Mouse (Mus musculus): Measurements from ENCODE around the gene Asl. TPM values are rescaled to one million over a fixed set of nuclear protein-coding genes. Genes with fewer than 3 reads are reported as not detected.

Gene Asl
- total and polyA plus RNA-seq, 2 experiments from 2014 or later, result 39.1 to 52.8 TPM

GRCm38 (mm10) chr5:130008034-130008590 is 20.9 kb downstream of the Asl start:
- Histone ChIP-seq H3K4me3 (ENCODE audit: low read depth, low read length) (no peak overlapping the region), H3K4me2 (ENCODE audit: low read depth, low read length, poor library complexity, severe bottlenecking) (no peak overlapping the region), H3K9me3 (ENCODE audit: low read length) (no peaks in the 10 kb centered on the region), H3K27me3 (ENCODE audit: insufficient read depth, low read length) (no peaks in the 10 kb centered on the region), H3K36me3 (ENCODE audit: insufficient read depth, low read length) (peaks cover 11% of the 10 kb centered on the region; the same call in 1 of the 2 replicates), H3K9ac (replicated peaks; ENCODE audit: low read length, poor library complexity, severe bottlenecking) (no peak overlapping the region), H3K4me1 (ENCODE audit: insufficient read depth, low read length) (no peaks in the 10 kb centered on the region), H3K27ac (ENCODE audit: low read depth, low read length) (no peak overlapping the region)
- ATAC-seq (ENCODE audit: low FRiP score) (no peak), DNase-seq (ENCODE audit: low spot score) (no peak)
- TF ChIP-seq CTCF (IDR thresholded peaks at IDR 0.05), result no peak
- WGBS, result 82% methylated on average over 6 of the region's 6 CpGs

- Histone ChIP-seq H3K9me3 (ENCODE audit: low read length) (no peaks in the 10 kb centered on the region), H3K9ac (replicated peaks; ENCODE audit: low read length, poor library complexity, severe bottlenecking) (no peak overlapping the region), H3K36me3 (ENCODE audit: insufficient read depth, low read length) (peaks cover 7% of the 10 kb centered on the region; the same call in 1 of the 2 replicates), H3K27me3 (ENCODE audit: insufficient read depth, low read length) (no peaks in the 10 kb centered on the region), H3K4me2 (ENCODE audit: low read depth, low read length, poor library complexity, severe bottlenecking) (no peak overlapping the region), H3K27ac (ENCODE audit: low read depth, low read length) (no peak overlapping the region), H3K4me3 (ENCODE audit: low read depth, low read length) (no peak overlapping the region), H3K4me1 (ENCODE audit: insufficient read depth, low read length) (no peaks in the 10 kb centered on the region)
- 91% methylated on average over 1 of the region's 1 CpGs for WGBS
- no peak for ATAC-seq (ENCODE audit: low FRiP score)
- no peak for DNase-seq (ENCODE audit: low spot score)
- peak; percentile 48 for TF ChIP-seq CTCF (IDR thresholded peaks at IDR 0.05)
Observed at GRCm38 (mm10) chr5:130007344-130007743, 21.7 kb downstream of the Asl start.

GRCm38 (mm10) chr5:130003229-130003628 is 25.8 kb downstream of the Asl start:
- ATAC-seq (ENCODE audit: low FRiP score) (no peak), DNase-seq (ENCODE audit: low spot score) (no peak)
- H3K9ac ChIP-seq (replicated peaks; ENCODE audit: low read length, poor library complexity, severe bottlenecking), result peak overlapping the region; percentile 84; the same call in 1 of the 2 replicates
- H3K27me3 ChIP-seq (ENCODE audit: insufficient read depth, low read length), result no peaks in the 10 kb centered on the region
- peak overlapping the region; percentile 70 for H3K4me2 ChIP-seq (ENCODE audit: low read depth, low read length, poor library complexity, severe bottlenecking)
- TF ChIP-seq CTCF (IDR thresholded peaks at IDR 0.05), result no peak
- 73% methylated on average over 7 of the region's 7 CpGs for WGBS
- peak overlapping the region; percentile 66 for H3K4me3 ChIP-seq (ENCODE audit: low read depth, low read length)
- H3K36me3 ChIP-seq (ENCODE audit: insufficient read depth, low read length), result no peaks in the 10 kb centered on the region
- 0 out of 2 replicates have a peak, but pooled peaks cover 3% of the 10 kb centered on the region for H3K4me1 ChIP-seq (ENCODE audit: insufficient read depth, low read length)
- peak overlapping the region; percentile 43; the same call in 1 of the 2 replicates for H3K27ac ChIP-seq (ENCODE audit: low read depth, low read length)
- no peaks in the 10 kb centered on the region for H3K9me3 ChIP-seq (ENCODE audit: low read length)

DNA sequence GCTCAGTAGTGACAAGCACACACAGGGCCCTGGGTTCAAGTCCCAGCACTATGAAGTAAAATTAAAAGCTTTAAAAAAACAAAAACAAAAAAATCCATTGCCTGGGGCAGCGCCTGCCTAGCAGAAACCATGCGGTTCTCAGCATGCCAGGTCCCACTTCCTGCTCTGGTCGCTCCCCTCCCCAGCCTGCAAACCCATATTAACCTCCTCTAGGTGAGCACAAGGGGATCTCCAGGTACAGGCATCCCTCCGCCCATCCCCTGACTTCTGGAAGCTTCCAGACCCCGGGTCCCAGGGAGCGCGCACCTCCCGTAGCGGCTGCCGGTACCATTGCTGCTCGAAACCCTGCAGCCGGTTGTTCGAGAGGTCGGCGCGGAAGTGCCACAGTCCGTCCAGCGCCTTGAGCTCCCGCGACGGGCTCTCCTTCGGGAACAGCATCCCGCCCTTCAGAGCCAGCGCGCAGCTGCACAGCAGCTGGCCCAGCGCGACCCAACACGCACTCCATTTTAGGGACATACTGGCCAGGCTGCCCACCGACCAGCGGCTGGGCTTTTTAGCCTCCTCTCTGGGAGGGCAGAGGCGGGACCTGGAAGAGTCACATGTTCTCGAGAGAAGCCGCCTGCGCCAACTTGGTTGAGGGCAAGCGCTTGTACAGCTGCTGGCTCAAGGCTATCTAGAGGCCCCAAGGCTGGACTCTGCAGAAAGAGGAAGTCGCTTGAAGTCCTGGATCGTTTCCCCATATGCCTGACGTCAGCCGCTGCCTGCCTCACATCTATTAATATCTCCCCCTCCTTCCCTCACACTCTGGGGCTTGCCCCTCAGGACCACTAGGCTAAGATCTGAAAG is 26.5 kb downstream of the Asl start, which contains the start of gene Gusb:
Gusb (minus strand) TSS at position 749 of the 846 bp plus-strand sequence.
- Histone ChIP-seq H3K4me2 (ENCODE audit: low read depth, low read length, poor library complexity, severe bottlenecking) (peak within 1 kb of the TSS; percentile 70), H3K4me3 (ENCODE audit: low read depth, low read length) (peak within 1 kb of the TSS; percentile 66), H3K9me3 (ENCODE audit: low read length) (no peaks in the 10 kb centered on the region), H3K9ac (replicated peaks; ENCODE audit: low read length, poor library complexity, severe bottlenecking) (peak within 1 kb of the TSS; percentile 84), H3K4me1 (ENCODE audit: insufficient read depth, low read length) (0 out of 2 replicates have a peak, but pooled peaks cover 3% of the 10 kb centered on the region), H3K27ac (ENCODE audit: low read depth, low read length) (peak within 1 kb of the TSS; percentile 43; the same call in 1 of the 2 replicates), H3K27me3 (ENCODE audit: insufficient read depth, low read length) (no peaks in the 10 kb centered on the region), H3K36me3 (ENCODE audit: insufficient read depth, low read length) (no peaks in the 10 kb centered on the region)
- WGBS, result 1% methylated on average over 39 of the region's 39 CpGs
- DNase-seq (ENCODE audit: low spot score) (peak; percentile 85), ATAC-seq (ENCODE audit: low FRiP score) (peak; percentile 84)
- TF ChIP-seq CTCF (IDR thresholded peaks at IDR 0.05), result no peak

DNA sequence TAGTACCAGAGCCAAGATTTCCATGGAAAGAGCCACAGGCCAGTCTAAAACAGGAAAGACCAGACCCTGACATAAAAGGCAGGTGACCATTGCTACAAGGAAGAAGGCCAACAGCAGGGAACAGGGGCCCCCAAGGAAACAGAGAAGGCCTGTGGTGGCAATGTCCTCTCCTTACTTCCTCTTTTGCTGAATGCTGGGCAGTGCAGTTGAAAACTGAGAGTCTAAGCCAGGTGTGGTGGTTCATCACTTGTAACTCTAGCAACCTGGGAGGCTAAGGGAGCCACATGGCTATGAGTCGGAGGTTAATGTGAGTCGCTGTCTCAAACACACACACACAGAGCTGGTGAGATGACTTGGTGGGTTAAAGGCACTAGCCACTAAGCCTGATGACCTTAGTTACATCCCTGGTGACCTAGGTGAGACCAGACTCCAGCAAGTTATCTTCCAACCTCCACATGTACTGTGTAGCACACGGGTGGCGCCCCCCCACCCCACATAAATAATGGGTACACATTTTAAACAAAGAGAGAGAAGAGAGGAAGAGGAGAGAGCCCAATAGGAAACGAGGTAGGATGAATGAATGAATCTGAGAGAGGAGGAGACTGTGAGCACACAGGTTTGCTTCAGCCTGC is 27.6 kb downstream of the Asl start:
- Histone ChIP-seq H3K27me3 (ENCODE audit: insufficient read depth, low read length) (no peaks in the 10 kb centered on the region), H3K27ac (ENCODE audit: low read depth, low read length) (no peak overlapping the region), H3K9ac (replicated peaks; ENCODE audit: low read length, poor library complexity, severe bottlenecking) (0 out of 2 replicates have a peak overlapping the region, but pooled peaks have one; percentile 84), H3K4me1 (ENCODE audit: insufficient read depth, low read length) (0 out of 2 replicates have a peak, but pooled peaks cover 3% of the 10 kb centered on the region), H3K9me3 (ENCODE audit: low read length) (no peaks in the 10 kb centered on the region), H3K4me2 (ENCODE audit: low read depth, low read length, poor library complexity, severe bottlenecking) (peak overlapping the region; percentile 70), H3K4me3 (ENCODE audit: low read depth, low read length) (peak overlapping the region; percentile 66), H3K36me3 (ENCODE audit: insufficient read depth, low read length) (no peaks in the 10 kb centered on the region)
- DNase-seq (ENCODE audit: low spot score), result no peak
- no peak for TF ChIP-seq CTCF (IDR thresholded peaks at IDR 0.05)
- WGBS, result 68% methylated on average over 5 of the region's 5 CpGs
- ATAC-seq (ENCODE audit: low FRiP score), result no peak
